Mouse (Mus musculus): Measurements from ENCODE around the gene Gstt1. TPM values are rescaled to one million over a fixed set of nuclear protein-coding genes. Genes with fewer than 3 reads are reported as not detected.

Gene Gstt1
- total and polyA plus RNA-seq, 3 experiments, result 1.3 to 3.8 TPM; not detected in 1

DNA sequence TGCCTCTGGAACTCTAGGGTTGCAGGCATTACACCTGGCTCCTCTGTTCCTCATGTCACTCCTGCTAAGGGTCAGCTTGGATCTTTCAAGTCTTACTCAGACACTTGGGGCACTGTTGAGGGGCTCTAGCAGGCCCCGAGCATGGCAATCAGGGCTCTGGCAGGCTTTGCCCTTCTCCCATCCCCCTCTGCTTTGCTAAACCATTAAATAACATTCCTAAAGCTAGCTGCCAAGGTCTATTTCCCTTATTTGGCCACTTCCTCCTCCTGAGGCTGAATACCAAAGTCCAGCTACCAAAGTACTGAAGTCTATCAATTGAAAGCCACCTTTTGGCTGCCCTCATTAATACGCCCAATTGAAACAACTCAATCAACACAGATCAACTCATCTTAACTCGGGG, 3.5 kb downstream of the Gstt1 start:
- no peak for DNase-seq (ENCODE audit: low read depth, low spot score)
- H3K27me3 ChIP-seq (ENCODE audit: control insufficient read depth in 1 of 2, insufficient read depth in 2 of 2, low read length in 2 of 2), result no peaks in the 10 kb centered on the region; a peak in 1 of 4 replicates
- peaks cover 0 to 10% of the 10 kb centered on the region in 2 experiments; a peak in 3 of 4 replicates for H3K4me1 ChIP-seq (ENCODE audit: control insufficient read depth in 1 of 2, insufficient read depth in 2 of 2, low read length in 2 of 2)
- H3K36me3 ChIP-seq (ENCODE audit: control insufficient read depth in 1 of 2, insufficient read depth in 2 of 2, low read length in 2 of 2), result peaks cover 0 to 2% of the 10 kb centered on the region in 2 experiments; a peak in 1 of 4 replicates
- no peak overlapping the region for H3K27ac ChIP-seq (ENCODE audit: control insufficient read depth, low read depth, low read length)
- TF ChIP-seq HCFC1 (IDR thresholded peaks at IDR 0.05; ENCODE audit: low read depth, low read length) (no peak), GATA1 (IDR thresholded peaks at IDR 0.05; ENCODE audit: low read depth, low read length) (no peak), POLR2AphosphoS2 (IDR thresholded peaks at IDR 0.05; ENCODE audit: low read length) (no peak), SIN3A (IDR thresholded peaks at IDR 0.05; ENCODE audit: low read length) (no peak), RCOR1 (IDR thresholded peaks at IDR 0.05; ENCODE audit: low read depth, low read length) (no peak), EP300 (IDR thresholded peaks at IDR 0.05; ENCODE audit: low read depth in 1 of 2, low read length in 2 of 2) (no peak), CHD2 (IDR thresholded peaks at IDR 0.05; ENCODE audit: low read length) (no peak), MAZ (IDR thresholded peaks at IDR 0.05; ENCODE audit: low read depth, low read length) (no peak), UBTF (IDR thresholded peaks at IDR 0.05; ENCODE audit: borderline replicate concordance, insufficient read depth, low read depth, low read length) (no peak), MAX (IDR thresholded peaks at IDR 0.05; ENCODE audit: low read length) (no peak), CHD1 (IDR thresholded peaks at IDR 0.05; ENCODE audit: low read depth, low read length) (no peak), MEF2A (IDR thresholded peaks at IDR 0.05; ENCODE audit: extremely low read depth, insufficient replicate concordance, low read depth, low read length, poor library complexity, severe bottlenecking) (no peak), SMC3 (IDR thresholded peaks at IDR 0.05; ENCODE audit: low read depth, low read length) (no peak), GABPA (IDR thresholded peaks at IDR 0.05; ENCODE audit: low read depth, low read length) (no peak), ZMIZ1 (IDR thresholded peaks at IDR 0.05; ENCODE audit: low read depth, low read length) (no peak), RAD21 (IDR thresholded peaks at IDR 0.05; ENCODE audit: low read depth, low read length) (no peak), ZNF384 (IDR thresholded peaks at IDR 0.05; ENCODE audit: low read depth, low read length) (no peak), POLR2A (IDR thresholded peaks at IDR 0.05; ENCODE audit: control insufficient read depth in 1 of 2, insufficient read depth in 1 of 2, low read depth in 1 of 2, low read length in 2 of 2, poor library complexity in 1 of 2) (no peak), ETS1 (IDR thresholded peaks at IDR 0.05; ENCODE audit: low read depth, low read length) (no peak)
- H3K9ac ChIP-seq (ENCODE audit: control insufficient read depth, low read depth, low read length, poor library complexity, severe bottlenecking), result no peak overlapping the region
- no peaks in the 10 kb centered on the region for H3K79me2 ChIP-seq (ENCODE audit: control insufficient read depth, insufficient read depth, low read length, poor library complexity)
- H3K4me3 ChIP-seq (ENCODE audit: control insufficient read depth in 1 of 2, insufficient read depth in 1 of 2, low read depth in 2 of 2, low read length in 2 of 2), result no peak overlapping the region
- no peaks in the 10 kb centered on the region for H3K9me3 ChIP-seq (replicated peaks; ENCODE audit: insufficient read depth, low read length)

DNA sequence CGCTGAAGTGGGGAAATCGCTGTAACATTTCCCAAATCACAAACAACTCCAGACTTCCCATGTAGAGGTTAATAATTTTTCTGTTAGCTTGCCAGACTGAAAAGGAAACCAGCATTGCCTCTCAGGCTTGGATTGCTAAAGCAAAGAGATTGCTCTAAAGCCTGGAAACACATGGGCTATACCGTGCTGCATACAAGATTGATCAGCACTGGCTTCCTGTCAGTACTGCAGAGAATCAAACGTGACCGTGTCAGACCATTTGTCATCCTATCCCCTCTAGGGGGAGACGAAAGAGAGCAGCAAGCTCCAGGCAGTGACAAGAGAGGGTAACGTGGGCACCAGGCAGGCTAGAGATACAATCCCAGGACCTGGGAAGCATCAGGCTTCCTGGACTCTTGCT, 7.6 kb downstream of the Gstt1 start:
- H3K27ac ChIP-seq (ENCODE audit: control insufficient read depth, low read depth, low read length), result no peak overlapping the region
- no peaks in the 10 kb centered on the region for H3K9me3 ChIP-seq (replicated peaks; ENCODE audit: insufficient read depth, low read length)
- peaks cover 3% of the 10 kb centered on the region in 2 experiments; a peak in 3 of 4 replicates for H3K27me3 ChIP-seq (ENCODE audit: control insufficient read depth in 1 of 2, insufficient read depth in 2 of 2, low read length in 2 of 2)

More for the DNA sequence above, 7.6 kb downstream of the Gstt1 start:
- peak; percentile 14 for DNase-seq (ENCODE audit: low read depth, low spot score)
- Histone ChIP-seq H3K9ac (ENCODE audit: control insufficient read depth, low read depth, low read length, poor library complexity, severe bottlenecking) (no peak overlapping the region), H3K79me2 (ENCODE audit: control insufficient read depth, insufficient read depth, low read length, poor library complexity) (no peaks in the 10 kb centered on the region), H3K4me3 (ENCODE audit: control insufficient read depth in 1 of 2, insufficient read depth in 1 of 2, low read depth in 2 of 2, low read length in 2 of 2) (no peak overlapping the region), H3K36me3 (ENCODE audit: control insufficient read depth in 1 of 2, insufficient read depth in 2 of 2, low read length in 2 of 2) (no peaks in the 10 kb centered on the region), H3K4me1 (ENCODE audit: control insufficient read depth in 1 of 2, insufficient read depth in 2 of 2, low read length in 2 of 2) (peaks cover 0 to 4% of the 10 kb centered on the region in 2 experiments; a peak in 1 of 4 replicates)
- 0 out of 2 replicates have a peak, but pooled peaks have one; percentile 10 for TF ChIP-seq SMC3 (IDR thresholded peaks at IDR 0.05; ENCODE audit: low read depth, low read length)
- TF ChIP-seq ETS1 (IDR thresholded peaks at IDR 0.05; ENCODE audit: low read depth, low read length), result no peak
- peak in 1 of 3 experiments; percentile 17; a peak in 1 of 6 replicates for TF ChIP-seq CTCF (IDR thresholded peaks at IDR 0.05 in 2 of 3, conservative IDR thresholded peaks at IDR 0.05 in 1 of 3; ENCODE audit: control insufficient read depth in 1 of 3, insufficient read depth in 1 of 3, low read depth in 2 of 3, low read length in 3 of 3, poor library complexity in 1 of 3, severe bottlenecking in 1 of 3)
- TF ChIP-seq TAL1 (IDR thresholded peaks at IDR 0.05; ENCODE audit: low read length), result no peak
- no peak for TF ChIP-seq NRF1 (IDR thresholded peaks at IDR 0.05; ENCODE audit: insufficient read depth, low read depth, low read length, poor library complexity, severe bottlenecking)

Measured in MEL (cell line).